Mouse (Mus musculus) thymus, postnatal 14 days (tissue): ENCODE measurements around the gene Hist1h2ae.
"Not testable (repeated sequence)": the region's sequence is repeated elsewhere in the genome, so short reads cannot be mapped to it uniquely, and the experiment has no call there.

Experiments
- DNase-seq: peaks from one replicate; pipeline ENCODE4 v3.0.0; 2021

Hist1h2ae gene

DNA sequence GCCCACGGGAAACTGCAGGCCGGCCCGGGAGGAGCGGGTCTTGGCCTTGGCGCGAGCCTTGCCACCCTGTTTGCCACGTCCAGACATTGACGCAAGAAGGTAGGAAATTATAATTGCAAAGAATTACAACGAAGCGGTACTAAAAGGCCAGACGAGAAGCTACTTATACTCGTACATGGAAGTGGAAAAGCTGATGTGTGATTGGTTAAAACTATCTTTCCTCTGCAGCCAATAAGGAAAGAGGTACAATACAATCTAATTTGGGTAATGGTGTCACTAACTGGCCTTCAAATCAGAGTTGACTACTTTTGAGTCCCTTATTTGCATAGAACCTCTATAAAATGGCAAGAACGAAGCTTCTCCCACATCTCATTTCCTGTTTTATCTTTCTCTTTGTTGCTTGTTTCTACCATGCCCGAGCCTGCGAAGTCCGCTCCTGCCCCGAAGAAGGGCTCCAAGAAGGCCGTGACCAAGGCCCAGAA, at the start of gene Hist1h2ae, which contains the start of gene Hist1h2bg:
TSS of gene Hist1h2ae (minus strand) at position 199 of the 482 bp plus-strand sequence.
TSS of gene Hist1h2bg (plus strand) at position 375 of the 482 bp plus-strand sequence.
- DNase-seq = peak; percentile 79

DNA sequence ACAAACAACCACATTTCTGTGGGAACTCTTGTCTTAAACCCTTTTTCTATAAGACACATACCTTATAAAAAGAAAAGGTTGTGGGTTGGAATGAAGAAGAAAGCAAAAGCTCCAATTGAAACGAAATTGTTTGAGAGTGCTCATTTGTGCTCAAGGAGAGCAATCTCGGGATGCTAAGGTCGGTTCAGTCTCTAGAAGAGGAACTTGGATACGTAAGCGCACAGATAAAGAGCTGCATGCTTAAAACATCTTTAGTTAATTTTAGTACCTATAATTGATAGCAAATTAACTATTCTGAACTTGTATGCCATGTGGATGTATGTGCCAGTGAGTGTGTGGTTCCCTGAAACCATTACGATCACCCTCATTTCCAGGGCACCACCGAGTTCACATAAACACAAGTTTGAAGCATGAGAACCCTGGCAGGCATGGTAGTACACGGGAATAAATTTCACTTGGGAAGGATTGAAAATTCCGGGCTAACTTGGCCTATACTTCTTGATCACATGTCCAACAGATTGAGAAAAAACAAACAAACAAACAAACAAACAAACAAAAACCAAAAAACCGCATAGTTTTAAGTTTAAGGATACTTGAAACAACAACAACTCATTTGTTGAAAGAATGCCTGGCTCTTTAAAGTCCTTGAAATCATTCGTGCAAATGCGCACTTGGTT, 49.2 kb upstream of the Hist1h2ae start:
- no peak for DNase-seq

DNA sequence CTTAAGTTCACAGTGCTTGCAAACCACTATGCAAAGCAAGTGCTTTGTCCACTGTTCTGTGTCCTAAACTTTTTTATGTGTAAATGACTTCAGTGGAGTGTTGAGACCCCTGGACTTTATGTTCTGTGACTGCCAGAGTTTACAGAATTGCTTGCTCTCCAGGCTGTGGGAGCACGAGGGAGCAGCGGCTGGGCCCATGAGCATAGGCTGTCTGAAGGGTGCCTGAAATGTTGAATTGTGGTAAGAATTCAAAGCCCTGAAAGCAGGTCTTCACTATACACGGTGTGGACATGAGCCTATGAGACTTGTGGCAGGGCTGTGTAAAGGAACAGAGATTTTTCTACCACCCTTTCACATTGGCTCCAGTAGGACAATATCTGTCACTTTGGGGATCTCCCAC, 40.6 kb upstream of the Hist1h2ae start:
- no peak for DNase-seq

DNA sequence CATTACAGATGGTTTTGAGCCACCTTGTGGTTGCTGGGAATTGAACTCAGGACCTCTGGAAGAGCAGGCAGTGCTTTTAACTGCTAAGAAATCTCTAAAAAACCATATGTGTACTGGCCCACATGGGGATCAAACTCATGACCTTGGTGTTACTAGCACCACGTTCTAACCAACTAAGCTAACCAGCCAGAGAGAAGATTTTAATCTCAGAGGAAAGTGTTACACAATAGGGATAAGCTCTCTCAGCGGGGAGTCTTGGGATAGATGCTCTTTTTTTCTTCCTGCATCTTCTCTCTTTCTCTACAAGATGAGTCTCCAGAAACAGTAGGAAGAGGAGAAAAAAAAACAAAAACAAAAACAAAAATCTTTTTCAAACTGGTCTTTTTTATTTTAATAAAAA, 39.4 kb upstream of the Hist1h2ae start:
- DNase-seq = no peak

DNA sequence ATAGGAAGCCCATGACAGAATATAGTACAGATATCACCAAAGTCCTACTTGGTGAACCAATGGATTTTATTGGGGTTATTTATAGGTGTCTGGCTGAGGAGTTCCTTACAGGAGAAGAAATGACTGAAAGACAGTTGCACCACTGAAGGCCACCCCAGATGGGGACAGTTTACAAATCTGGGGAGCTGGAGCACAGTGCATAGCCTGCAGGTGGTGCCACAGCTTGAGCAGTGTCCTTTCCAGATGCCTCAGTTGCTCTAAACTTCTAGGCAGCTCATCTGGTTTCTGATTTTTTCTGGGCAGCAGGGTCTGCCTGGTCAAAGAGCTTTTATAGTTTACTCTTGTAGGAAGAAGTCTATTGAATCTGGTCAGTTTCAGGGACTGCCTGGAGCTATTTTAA, 38.8 kb upstream of the Hist1h2ae start:
- DNase-seq = no peak

DNA sequence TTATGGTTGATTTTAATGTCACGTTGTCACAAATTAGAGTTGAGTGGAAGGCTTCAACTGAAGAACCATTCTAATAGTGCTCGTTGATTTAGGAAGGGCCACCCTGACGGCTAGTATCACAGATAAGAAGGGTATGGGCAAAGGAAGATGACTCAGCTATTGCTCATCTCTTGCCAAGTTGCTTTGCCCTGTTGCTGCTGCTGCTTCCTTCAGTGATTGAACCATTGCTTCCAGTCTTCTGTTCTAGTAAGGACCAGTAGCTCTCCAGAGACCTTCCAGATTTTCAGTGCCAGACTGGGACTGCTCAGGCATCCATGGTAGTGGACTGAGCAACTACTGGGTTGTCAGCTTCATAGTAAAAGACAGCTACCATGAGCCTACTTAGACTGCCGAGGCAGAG, 38.2 kb upstream of the Hist1h2ae start:
- no peak for DNase-seq

DNA sequence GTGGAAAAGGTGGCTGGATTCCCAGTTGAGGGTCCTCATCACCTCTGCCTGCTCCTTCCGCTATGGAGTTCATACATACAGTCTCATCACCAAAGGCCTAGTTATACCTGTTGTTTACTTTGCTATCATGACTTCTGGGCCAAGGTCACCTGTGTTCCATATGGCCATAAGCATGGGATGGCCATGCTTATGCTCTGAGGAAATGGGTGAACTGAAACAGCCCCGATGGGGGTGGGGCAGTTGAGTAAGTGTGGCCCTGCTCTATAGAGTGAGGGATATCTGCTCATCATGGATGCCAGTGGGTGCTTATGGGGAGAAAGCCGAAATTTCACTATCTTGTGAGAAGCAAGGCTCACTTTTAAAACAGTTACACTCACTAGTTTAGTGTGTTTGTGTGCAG, 34.0 kb upstream of the Hist1h2ae start:
- no peak for DNase-seq

DNA sequence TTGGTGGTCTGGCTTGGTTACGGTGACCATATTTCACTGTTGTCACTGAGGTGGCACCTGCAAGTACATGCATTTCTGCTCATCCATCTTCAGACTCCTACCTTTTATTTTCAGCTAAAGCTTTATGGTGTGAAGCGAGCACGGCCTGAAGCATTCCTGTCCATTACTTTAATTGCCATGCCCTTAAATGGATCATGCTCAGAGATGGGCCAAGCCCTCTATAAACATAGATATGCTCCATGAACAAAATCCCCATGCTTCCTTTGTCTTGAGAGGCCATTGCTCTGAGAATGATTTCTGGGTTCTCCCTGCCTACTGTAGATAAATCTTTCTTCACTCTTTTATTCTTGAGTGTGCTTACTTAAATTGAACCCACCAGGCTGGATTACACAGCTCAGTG, 33.4 kb upstream of the Hist1h2ae start:
- no peak for DNase-seq

DNA sequence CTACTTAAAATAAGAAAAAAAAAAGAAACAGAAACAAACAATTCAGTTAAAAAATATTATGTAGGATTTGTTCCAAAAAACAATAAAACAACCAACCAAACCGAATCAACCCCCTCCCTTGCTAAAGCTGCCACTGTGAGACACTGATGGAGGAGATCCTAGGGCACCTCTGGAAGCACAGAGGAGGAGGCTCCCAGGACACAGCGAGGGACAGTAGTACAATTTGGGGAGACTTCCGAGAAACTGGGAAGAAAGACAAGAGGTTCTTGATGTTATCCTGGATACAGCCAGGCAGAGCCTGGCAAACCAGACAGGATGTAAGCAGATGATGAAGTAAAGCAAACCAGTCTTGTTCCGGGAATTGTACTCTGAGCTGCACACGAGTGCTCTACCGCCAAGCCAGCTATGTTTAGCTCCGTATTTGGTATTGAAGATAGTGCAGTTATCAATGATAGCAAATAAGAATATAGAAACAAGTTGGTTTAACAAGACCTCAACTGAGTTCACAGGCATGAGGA, 32.2 kb upstream of the Hist1h2ae start:
- no peak for DNase-seq

DNA sequence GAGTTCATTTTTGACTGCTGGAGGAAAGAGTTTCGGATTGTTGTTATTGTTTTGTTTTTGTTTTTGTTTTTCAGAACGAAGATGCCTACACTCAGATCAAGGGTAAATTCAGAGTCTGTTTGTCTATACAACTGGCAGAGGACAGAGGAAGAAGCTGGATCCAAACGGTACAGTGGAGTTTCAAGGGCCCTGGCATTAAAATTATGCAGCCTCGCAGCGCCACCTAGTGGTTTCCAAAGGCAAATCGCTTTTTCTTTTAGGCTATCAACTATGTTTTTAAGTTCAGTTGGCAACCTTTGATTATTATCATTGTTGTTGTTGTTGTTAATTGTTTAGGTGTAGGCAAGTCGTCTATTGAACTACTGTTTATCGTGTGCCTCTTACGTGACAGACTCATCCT, 26.9 kb upstream of the Hist1h2ae start:
- DNase-seq = peak; percentile 85

DNA sequence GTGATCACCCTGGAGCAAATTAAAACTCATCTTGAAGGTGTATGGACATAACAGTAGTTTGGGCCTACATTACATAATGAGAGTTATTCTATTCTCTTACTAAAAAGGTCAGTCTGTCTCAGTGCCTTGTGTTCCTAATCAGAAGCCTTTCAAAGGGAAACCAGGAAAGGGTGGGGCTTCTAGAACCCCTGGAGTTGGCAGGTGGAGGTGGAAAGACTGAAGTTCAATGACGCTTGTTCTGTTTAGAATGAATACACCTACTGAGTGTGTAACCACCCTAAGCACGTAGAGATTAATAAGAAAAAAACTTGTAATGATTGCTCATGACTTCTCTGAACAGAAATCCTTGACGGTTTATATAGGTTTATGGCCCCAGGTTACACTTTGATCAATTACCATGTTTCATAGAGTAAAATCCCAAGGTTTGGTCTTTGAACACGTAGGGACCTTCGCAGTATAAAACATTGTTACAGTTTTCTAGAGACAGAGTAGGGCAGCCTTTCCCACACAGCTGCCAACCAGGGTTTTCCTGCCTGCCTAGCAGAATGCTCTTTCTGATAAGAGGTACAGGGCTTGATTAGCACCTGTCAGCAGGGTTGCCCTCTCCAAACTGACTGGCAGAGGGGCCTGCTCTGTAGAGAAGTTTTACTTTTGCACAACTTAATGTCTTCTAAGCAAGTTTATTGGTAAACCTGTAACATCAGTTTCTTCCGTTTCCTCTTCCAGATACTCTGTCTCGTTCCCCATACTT, 24.8 kb upstream of the Hist1h2ae start:
- no peak for DNase-seq

DNA sequence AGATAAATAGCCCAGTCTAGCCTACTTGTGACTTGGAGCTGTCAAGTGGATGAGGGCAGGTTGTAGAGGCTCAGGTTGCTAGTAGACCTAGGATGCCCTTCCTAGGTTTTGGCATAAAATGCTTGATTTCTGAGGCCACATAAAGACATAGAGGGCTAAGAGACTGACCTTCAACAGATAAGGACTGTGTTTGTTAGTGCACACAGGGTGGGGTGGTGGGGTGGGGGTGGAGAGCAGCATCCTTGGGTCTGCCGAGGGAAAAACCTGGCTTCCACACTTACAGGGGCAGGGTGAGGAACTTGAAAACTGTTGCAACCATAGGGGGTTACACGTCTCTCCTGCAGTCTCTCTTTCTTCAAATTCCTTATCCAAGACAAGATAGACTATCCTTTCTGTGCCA, 24.2 kb upstream of the Hist1h2ae start:
- no peak for DNase-seq

DNA sequence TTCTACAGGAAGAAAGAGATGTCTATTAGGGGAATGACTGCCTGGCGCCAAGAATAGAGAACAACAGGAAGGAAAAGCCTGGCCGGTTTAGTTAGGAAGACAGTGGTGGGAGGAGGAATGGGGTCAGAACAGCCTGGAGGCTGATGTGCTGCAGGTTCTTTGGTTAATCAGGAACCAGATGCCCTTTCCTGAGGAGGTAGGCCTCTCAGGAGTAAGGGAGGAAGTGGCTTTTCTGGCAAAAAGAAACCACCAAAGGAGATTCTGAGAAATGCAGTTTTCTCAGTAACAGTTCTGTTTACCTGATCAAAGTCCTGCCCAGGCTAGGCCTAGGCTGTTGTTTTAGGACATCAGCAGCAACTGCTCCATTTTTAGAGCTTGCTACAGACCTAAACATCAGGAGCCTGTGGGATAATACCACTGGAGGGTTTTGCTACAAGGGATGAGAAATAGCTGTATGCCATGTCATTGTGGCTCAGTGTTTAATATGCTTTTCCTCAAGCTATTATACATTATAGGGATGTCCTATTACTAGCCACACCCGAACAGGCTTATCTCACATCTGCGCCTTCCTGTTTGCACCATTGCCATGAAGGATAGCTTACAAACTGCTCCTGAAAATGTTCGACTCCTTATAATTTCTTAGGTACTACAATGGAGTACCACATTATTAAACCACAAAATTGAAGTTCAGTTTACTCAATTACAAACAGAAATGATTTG, 22.2 kb upstream of the Hist1h2ae start:
- peak; percentile 20 for DNase-seq

DNA sequence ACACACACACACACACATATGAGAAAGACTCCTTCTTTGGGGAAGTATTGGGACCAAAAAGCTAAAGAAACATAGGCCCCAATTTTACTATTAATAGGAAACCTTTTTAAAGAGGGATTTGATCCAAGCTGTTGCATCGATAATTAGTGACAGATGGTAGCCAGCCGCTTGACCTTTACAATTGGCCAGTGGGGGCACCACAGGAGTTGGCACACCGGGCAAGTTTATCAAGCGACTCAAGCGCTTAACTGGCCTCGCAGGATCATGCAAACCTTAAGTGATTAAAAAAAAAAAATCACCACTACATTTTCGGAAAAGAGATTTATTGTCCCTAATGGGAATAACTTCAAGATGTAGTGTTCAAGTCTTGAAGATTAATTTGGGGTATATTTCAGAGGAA, 21.6 kb upstream of the Hist1h2ae start:
- no peak for DNase-seq

DNA sequence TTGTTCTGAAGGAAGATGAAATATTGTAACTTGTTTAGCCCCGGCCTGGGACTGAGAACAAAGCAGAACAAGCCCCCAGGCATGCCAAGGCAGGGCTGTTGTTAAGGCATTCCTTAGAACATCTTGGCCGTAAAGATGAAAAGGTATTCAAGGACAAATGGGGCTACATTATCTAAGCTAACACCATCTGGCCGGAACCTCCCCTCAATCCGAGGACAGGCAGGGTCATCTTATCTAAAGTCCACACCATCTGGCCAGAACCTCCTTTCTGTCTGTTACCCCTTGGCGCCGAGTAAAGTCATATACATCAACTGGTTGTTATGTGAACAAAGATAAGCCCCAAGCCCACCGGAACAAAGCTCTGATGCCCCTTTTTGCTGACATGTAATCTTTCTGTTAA, 20.9 kb upstream of the Hist1h2ae start:
- not testable (repeated sequence) for DNase-seq

DNA sequence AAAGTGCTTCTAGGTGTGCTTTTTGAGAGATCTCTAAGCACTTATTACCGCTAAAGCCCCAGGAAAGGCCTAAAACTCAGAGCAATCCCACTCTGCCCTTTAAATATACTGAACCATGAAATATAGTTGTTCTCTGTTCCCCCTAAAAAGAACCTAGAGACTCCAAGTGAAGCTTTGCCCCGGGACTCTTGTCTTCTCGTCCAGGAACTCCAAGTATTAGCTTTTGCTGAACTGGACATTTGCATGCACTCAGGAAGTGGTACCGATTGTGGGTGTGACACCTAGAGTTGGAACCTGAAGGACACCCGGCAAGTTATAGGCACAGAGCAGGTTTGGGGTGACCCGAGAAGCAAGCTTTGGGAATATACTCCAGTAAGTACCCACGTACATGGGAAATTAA, 20.2 kb upstream of the Hist1h2ae start:
- DNase-seq = no peak

DNA sequence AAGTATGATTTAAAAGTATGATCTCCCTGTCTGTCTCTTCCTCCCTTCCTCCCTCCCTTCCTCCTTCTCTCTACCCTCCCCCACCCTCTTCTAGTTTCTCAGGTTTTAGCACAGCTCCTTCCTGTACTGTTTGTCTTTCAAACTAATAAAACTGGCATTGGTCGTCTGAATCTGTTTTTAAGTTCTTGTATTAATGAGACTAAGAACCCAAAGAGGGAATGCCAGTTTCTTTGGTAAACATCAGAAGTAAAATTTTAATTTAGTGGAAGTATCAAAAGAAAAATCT, 15.9 kb upstream of the Hist1h2ae start:
- no peak for DNase-seq

DNA sequence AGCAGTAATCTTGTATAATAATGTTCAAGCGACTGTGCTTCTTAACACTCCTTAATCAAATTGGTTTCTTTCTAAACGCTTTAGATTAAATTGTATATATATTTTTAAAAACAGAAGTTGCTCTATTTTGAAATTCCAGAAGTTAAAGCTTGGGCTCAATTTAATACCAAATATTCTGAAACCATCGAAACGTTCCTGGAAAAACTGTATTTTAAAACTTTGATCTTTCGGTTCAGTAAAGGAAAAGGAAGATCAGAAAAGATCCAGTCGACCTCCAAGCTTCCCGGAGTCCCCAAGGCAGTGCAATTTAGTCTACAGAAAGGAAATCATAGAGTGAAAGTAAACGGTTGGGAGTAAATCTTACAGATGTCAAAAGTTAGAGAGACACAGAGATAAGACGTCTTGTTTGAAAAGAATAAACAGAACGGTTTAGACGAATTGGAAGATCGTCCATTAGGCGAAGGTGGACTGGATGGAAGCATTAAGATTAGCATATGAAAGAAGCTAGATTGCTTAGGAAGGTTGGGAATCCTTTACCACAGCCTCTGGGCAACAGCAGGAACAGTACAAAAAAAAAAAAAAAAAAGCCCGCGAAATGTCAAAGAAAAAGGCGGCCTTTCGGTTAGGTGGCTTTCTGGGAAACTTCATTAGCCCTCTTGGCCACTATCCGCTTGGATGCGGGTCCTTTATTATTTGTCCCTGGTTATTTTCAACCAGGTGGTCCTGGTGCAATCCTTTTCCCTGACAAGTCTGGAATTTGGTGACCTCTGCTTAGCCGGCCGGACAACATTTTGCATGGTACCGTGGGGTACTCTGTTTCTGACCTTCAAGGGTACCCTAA, 15.3 kb upstream of the Hist1h2ae start:
- peak; percentile 20 for DNase-seq

DNA sequence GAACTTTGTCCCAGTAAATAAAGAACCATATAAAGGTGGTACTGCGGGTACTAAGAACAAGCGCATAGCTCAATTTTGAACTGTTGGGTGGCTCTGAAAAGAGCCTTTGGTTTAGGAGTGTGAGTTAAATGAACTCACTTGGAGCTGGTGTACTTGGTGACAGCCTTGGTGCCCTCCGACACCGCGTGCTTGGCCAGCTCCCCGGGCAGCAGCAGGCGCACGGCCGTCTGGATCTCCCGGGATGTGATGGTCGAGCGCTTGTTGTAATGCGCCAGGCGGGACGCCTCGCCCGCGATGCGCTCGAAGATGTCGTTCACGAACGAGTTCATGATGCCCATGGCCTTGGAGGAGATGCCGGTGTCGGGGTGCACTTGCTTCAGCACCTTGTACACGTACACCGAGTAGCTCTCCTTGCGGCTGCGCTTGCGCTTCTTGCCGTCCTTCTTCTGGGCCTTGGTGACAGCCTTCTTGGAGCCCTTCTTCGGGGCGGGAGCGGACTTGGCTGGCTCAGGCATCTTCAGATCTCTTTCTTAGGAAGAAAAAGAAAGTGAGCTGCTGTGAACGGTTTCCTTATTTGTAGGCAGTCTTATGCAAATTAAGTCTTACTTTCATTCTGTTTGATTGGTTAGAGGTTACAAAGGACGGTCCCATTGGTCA, 14.6 kb upstream of the Hist1h2ae start:
- peak; percentile 83 for DNase-seq

DNA sequence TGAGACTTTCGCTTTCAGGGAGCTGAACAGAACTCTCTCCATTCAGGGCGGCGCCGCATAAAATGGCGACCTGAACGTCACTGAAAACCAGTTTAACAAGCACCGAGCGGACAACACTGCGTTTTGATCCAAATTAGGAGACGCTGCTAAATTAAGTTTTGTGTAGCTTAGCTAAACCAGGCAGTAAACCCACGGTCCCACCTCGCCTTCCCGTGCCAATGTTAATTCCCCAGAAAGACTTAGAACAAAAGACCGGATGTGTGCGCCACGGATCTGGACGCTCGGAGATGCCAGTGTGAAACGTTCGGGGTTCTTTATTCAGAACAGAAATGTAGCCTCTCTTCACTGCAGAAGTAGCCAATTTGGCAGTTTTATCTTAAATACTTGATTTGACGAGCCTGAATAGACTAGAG, 14.0 kb upstream of the Hist1h2ae start:
- DNase-seq = peak; percentile 75

DNA sequence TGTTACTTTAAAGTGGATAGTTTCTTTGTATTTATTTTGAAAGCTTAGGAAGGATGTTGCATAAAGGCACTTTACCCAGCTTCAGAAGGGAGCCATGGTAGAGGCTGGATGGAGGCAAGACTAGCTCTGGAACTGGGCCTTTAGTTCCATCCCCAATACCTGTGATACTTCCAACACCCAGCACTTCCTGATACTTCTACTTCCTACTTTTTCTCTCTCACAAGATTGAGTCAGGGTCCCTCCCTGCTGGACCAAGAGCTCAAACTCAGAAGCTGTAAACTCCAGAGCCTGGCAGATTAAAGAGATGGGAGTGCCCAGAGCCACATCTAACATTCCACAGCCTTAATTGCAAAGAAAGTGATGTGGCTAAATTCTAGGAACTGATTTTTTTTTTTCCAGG, 13.3 kb upstream of the Hist1h2ae start:
- DNase-seq = peak; percentile 23

DNA sequence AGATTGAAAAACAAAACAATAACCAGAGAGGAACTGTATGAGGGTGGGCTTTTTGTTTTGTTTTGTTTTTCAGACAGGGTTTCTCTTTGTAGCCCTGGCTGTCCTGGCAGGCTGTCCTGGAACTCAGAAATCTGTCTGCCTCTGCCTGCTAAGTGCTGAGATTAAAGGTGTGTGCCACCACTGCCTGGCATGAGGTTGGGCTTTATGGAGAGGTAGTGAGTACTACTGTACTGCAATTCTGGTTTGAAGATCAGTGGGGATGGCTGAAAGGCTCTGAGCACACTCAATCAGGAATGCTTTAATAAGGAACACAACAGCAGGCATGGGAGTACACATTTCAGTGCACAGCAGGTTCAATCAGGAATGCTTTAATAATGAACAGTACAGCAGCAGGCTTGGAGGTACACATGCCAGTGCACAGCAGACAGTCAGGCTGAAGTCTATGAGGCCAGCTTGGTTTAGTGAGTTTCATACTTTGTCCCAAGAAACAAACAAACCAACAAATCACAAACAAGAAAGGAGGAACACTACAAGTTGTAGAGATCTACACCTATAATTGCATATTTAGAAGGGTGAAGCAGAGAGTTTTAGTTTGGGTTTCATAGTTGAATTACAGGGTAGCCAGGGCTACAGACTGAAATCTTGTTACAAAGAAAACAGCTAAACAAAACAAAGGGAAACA, 12.5 kb upstream of the Hist1h2ae start:
- DNase-seq = no peak
